In the genomic region with DNA sequence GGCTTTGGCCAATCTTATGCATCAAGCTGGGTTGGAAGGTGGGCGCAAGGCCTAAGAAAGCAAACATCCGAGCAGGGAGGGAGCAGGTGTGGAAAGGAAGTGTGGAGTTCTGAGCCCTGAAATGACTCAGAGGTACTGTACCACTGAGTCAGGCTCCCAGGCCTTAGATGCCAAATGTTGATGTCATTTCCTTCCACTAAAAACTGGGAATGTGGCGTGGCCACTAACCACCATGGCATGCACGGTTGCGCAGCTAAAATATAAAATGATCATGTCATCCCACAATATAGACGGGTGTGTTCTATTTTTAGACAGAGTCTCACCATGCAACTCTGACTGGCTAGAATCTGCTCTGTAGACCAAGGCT, we compare ENCODE assay signal across 16 mouse cellular contexts. TPM values are rescaled to one million over a fixed set of nuclear protein-coding genes. Genes with fewer than 3 reads are reported as not detected.
DNase-seq lines count a peak whose midpoint lies in the region; ATAC-seq and TF ChIP-seq lines count a peak whose summit lies in the region.
"Had no signal": no experiment of that assay in that cellular context is flagged by ENCODE, and none has a peak within 500 bp of the region (broad histone marks: within the 10 kb centered on the region; RNA-seq: fewer than 3 reads in every experiment).

No protein-coding gene starts in this region.

- 0 out of 2 replicates have a peak overlapping the region, but pooled peaks have one; percentile 10 for H3K9ac ChIP-seq in hindbrain, embryonic 13.5 days
- no peak overlapping the region for H3K9ac ChIP-seq in hindbrain, embryonic 12.5 days
- H3K9ac ChIP-seq in midbrain, embryonic 13.5 days (replicated peaks), result no peak overlapping the region
- H3K9ac ChIP-seq in midbrain, embryonic 14.5 days (replicated peaks; ENCODE audit: low read length), result no peak overlapping the region
- H3K9ac ChIP-seq in intestine, embryonic 16.5 days (ENCODE audit: low read depth, low read length), result no peak overlapping the region
- H3K9ac ChIP-seq: forebrain, embryonic 15.5 days; heart, embryonic 12.5 days; midbrain, embryonic 15.5 days had no signal

- 89% methylated on average over 6 of the region's 6 CpGs for WGBS in hindbrain, embryonic 13.5 days
- 87% methylated on average over 6 of the region's 6 CpGs for WGBS in hindbrain, embryonic 12.5 days
- 87% methylated on average over 6 of the region's 6 CpGs for WGBS in midbrain, embryonic 13.5 days
- 92% methylated on average over 6 of the region's 6 CpGs for WGBS in midbrain, embryonic 14.5 days
- 83% methylated on average over 6 of the region's 6 CpGs for WGBS in intestine, embryonic 16.5 days

- no peaks in the 10 kb centered on the region for H3K4me1 ChIP-seq in hindbrain, embryonic 13.5 days (replicated peaks)
- no peaks in the 10 kb centered on the region for H3K4me1 ChIP-seq in hindbrain, embryonic 12.5 days
- no peaks in the 10 kb centered on the region for H3K4me1 ChIP-seq in midbrain, embryonic 13.5 days (replicated peaks)
- no peaks in the 10 kb centered on the region for H3K4me1 ChIP-seq in midbrain, embryonic 14.5 days (ENCODE audit: control insufficient read depth, insufficient read depth, low read length)
- no peaks in the 10 kb centered on the region; the same call in 1 of the 2 replicates for H3K4me1 ChIP-seq in intestine, embryonic 16.5 days (ENCODE audit: control insufficient read depth, insufficient read depth, low read length)
- H3K4me1 ChIP-seq: forebrain, embryonic 15.5 days; heart, embryonic 12.5 days; midbrain, embryonic 15.5 days had no signal

- no peak for TF ChIP-seq CTCF in C2C12 (IDR thresholded peaks at IDR 0.05; ENCODE audit: control insufficient read depth, insufficient read depth, insufficient read length)

- no peaks in the 10 kb centered on the region for H3K79me3 ChIP-seq in C2C12 (ENCODE audit: low read depth)

- H3K9me3 ChIP-seq in hindbrain, embryonic 13.5 days, result no peaks in the 10 kb centered on the region
- 0 out of 2 replicates have a peak, but pooled peaks cover 5% of the 10 kb centered on the region for H3K9me3 ChIP-seq in hindbrain, embryonic 12.5 days (replicated peaks)
- H3K9me3 ChIP-seq in midbrain, embryonic 13.5 days, result no peaks in the 10 kb centered on the region
- H3K9me3 ChIP-seq in midbrain, embryonic 14.5 days (ENCODE audit: control insufficient read depth, low read length), result peaks cover under 1% of the 10 kb centered on the region; the same call in 1 of the 2 replicates
- no peaks in the 10 kb centered on the region for H3K9me3 ChIP-seq in intestine, embryonic 16.5 days (ENCODE audit: control insufficient read depth, low read length)
- H3K9me3 ChIP-seq: forebrain, embryonic 15.5 days; heart, embryonic 12.5 days; midbrain, embryonic 15.5 days had no signal

- ATAC-seq in hindbrain, embryonic 13.5 days (ENCODE audit: low FRiP score), result 0 out of 2 replicates have a peak, but pooled peaks have one; percentile 12
- no peak for ATAC-seq in hindbrain, embryonic 12.5 days (ENCODE audit: low FRiP score)
- 0 out of 2 replicates have a peak, but pooled peaks have one; percentile 8 for ATAC-seq in midbrain, embryonic 13.5 days
- no peak for ATAC-seq in midbrain, embryonic 14.5 days (ENCODE audit: low FRiP score, low TSS enrichment)
- ATAC-seq in intestine, embryonic 16.5 days, result peak; percentile 19; the same call in 1 of the 2 replicates

- H3K27me3 ChIP-seq in hindbrain, embryonic 13.5 days, result no peaks in the 10 kb centered on the region
- no peaks in the 10 kb centered on the region for H3K27me3 ChIP-seq in hindbrain, embryonic 12.5 days
- no peaks in the 10 kb centered on the region for H3K27me3 ChIP-seq in midbrain, embryonic 13.5 days
- no peaks in the 10 kb centered on the region for H3K27me3 ChIP-seq in midbrain, embryonic 14.5 days (ENCODE audit: control insufficient read depth, insufficient read depth, low read length)
- no peaks in the 10 kb centered on the region for H3K27me3 ChIP-seq in C2C12 (ENCODE audit: control insufficient read depth, insufficient read depth, insufficient read length)
- H3K27me3 ChIP-seq in intestine, embryonic 16.5 days (replicated peaks; ENCODE audit: control insufficient read depth, insufficient read depth, low read length), result no peaks in the 10 kb centered on the region
- H3K27me3 ChIP-seq: forebrain, embryonic 15.5 days; heart, embryonic 12.5 days; midbrain, embryonic 15.5 days had no signal

- H3K4me2 ChIP-seq in hindbrain, embryonic 13.5 days, result no peak overlapping the region
- no peak overlapping the region for H3K4me2 ChIP-seq in hindbrain, embryonic 12.5 days (replicated peaks)
- H3K4me2 ChIP-seq in midbrain, embryonic 13.5 days (replicated peaks), result no peak overlapping the region
- H3K4me2 ChIP-seq in midbrain, embryonic 14.5 days (ENCODE audit: low read length), result no peak overlapping the region
- H3K4me2 ChIP-seq in intestine, embryonic 16.5 days (ENCODE audit: low read depth, low read length), result no peak overlapping the region
- H3K4me2 ChIP-seq: forebrain, embryonic 15.5 days; heart, embryonic 12.5 days; midbrain, embryonic 15.5 days had no signal

- no peak overlapping the region for H3ac ChIP-seq in C2C12 (ENCODE audit: control insufficient read depth, insufficient read length, low read depth)

- H3K27ac ChIP-seq in hindbrain, embryonic 13.5 days, result no peak overlapping the region
- no peak overlapping the region for H3K27ac ChIP-seq in hindbrain, embryonic 12.5 days
- no peak overlapping the region for H3K27ac ChIP-seq in midbrain, embryonic 13.5 days
- no peak overlapping the region for H3K27ac ChIP-seq in midbrain, embryonic 14.5 days (replicated peaks; ENCODE audit: low read depth, low read length)
- no peak overlapping the region for H3K27ac ChIP-seq in intestine, embryonic 16.5 days (ENCODE audit: low read length)
- H3K27ac ChIP-seq: forebrain, embryonic 15.5 days; layer of hippocampus, adult 2 months; midbrain, embryonic 15.5 days had no signal

- DNase-seq in midbrain, embryonic 14.5 days, result no peak
- DNase-seq in retina, postnatal 1 day, result no peak

- peaks cover 4% of the 10 kb centered on the region for H3K79me2 ChIP-seq in C2C12 (ENCODE audit: control insufficient read depth, insufficient read depth)

- no peak overlapping the region for H3K4me3 ChIP-seq in hindbrain, embryonic 13.5 days
- no peak overlapping the region for H3K4me3 ChIP-seq in hindbrain, embryonic 12.5 days
- no peak overlapping the region for H3K4me3 ChIP-seq in midbrain, embryonic 13.5 days (replicated peaks)
- H3K4me3 ChIP-seq in midbrain, embryonic 14.5 days (replicated peaks; ENCODE audit: low read depth, low read length), result no peak overlapping the region
- no peak overlapping the region for H3K4me3 ChIP-seq in C2C12 (ENCODE audit: insufficient read depth, poor library complexity, severe bottlenecking)
- no peak overlapping the region for H3K4me3 ChIP-seq in intestine, embryonic 16.5 days (ENCODE audit: low read length)
- H3K4me3 ChIP-seq: forebrain, embryonic 15.5 days; heart, embryonic 12.5 days; layer of hippocampus, adult 2 months; midbrain, embryonic 15.5 days had no signal

- peaks cover 39% of the 10 kb centered on the region for H3K36me3 ChIP-seq in hindbrain, embryonic 13.5 days
- peaks cover 13% of the 10 kb centered on the region for H3K36me3 ChIP-seq in hindbrain, embryonic 12.5 days
- peaks cover 22% of the 10 kb centered on the region for H3K36me3 ChIP-seq in midbrain, embryonic 13.5 days
- H3K36me3 ChIP-seq in midbrain, embryonic 14.5 days (ENCODE audit: control insufficient read depth, insufficient read depth, low read length), result no peaks in the 10 kb centered on the region
- peaks cover 52% of the 10 kb centered on the region for H3K36me3 ChIP-seq in C2C12 (ENCODE audit: control insufficient read depth, insufficient read depth)
- peaks cover 33% of the 10 kb centered on the region for H3K36me3 ChIP-seq in intestine, embryonic 16.5 days (ENCODE audit: control insufficient read depth, insufficient read depth, low read length)

RNA-seq across cellular contexts. Expression of gene Pvr, which starts 9.7 kb away (rescaled TPM):
- polyA plus RNA-seq in hindbrain, embryonic 13.5 days (2015; fragmentation: Nextera tagmentation; extraction: Ambion mirVana), result 7.8 and 9.4 TPM in 2 replicates
- polyA plus RNA-seq in hindbrain, embryonic 12.5 days (2016; fragmentation: Nextera tagmentation; extraction: Ambion mirVana), result 4.6 and 6.1 TPM in 2 replicates
- polyA plus RNA-seq in midbrain, embryonic 13.5 days (2015; fragmentation: Nextera tagmentation; extraction: Ambion mirVana), result 5.3 and 6.2 TPM in 2 replicates
- 4.9 and 8.2 TPM in 2 replicates for polyA plus RNA-seq in midbrain, embryonic 14.5 days (2014; fragmentation: Nextera tagmentation; extraction: Ambion mirVana)
- polyA plus RNA-seq in C2C12 (2012; fragmentation: generic; extraction: Trizol), result 16.5 TPM
- 13.9 and 16.5 TPM in 2 replicates for polyA plus RNA-seq in intestine, embryonic 16.5 days (2015; fragmentation: Nextera tagmentation; extraction: Ambion mirVana)

RNA-seq across cellular contexts. Expression of gene Ceacam19, which starts 23.5 kb away (rescaled TPM):
- polyA plus RNA-seq in hindbrain, embryonic 13.5 days (2015; fragmentation: Nextera tagmentation; extraction: Ambion mirVana), result not detected in 2 replicates
- not detected in 2 replicates for polyA plus RNA-seq in hindbrain, embryonic 12.5 days (2016; fragmentation: Nextera tagmentation; extraction: Ambion mirVana)
- polyA plus RNA-seq in midbrain, embryonic 13.5 days (2015; fragmentation: Nextera tagmentation; extraction: Ambion mirVana), result not detected in 2 replicates
- polyA plus RNA-seq in midbrain, embryonic 14.5 days (2014; fragmentation: Nextera tagmentation; extraction: Ambion mirVana), result not detected in 2 replicates
- not detected for polyA plus RNA-seq in C2C12 (2012; fragmentation: generic; extraction: Trizol)
- not detected in 2 replicates for polyA plus RNA-seq in intestine, embryonic 16.5 days (2015; fragmentation: Nextera tagmentation; extraction: Ambion mirVana)
- polyA plus RNA-seq: forebrain, embryonic 15.5 days; heart, embryonic 12.5 days; inflammation-experienced regulatory T-cells, adult 6 months; limb, embryonic 11.5 days; liver, adult 2 months; liver, embryonic 16.5 days; midbrain, embryonic 15.5 days had no signal

RNA-seq across cellular contexts. Expression of gene Igsf23, which starts 39.3 kb away (rescaled TPM):
- 0.13 TPM in 1 of 2 replicates, not detected in the other for polyA plus RNA-seq in hindbrain, embryonic 13.5 days (2015; fragmentation: Nextera tagmentation; extraction: Ambion mirVana)
- polyA plus RNA-seq in hindbrain, embryonic 12.5 days (2016; fragmentation: Nextera tagmentation; extraction: Ambion mirVana), result 0.32 TPM in 1 of 2 replicates, not detected in the other
- polyA plus RNA-seq in midbrain, embryonic 13.5 days (2015; fragmentation: Nextera tagmentation; extraction: Ambion mirVana), result not detected in 2 replicates
- not detected in 2 replicates for polyA plus RNA-seq in midbrain, embryonic 14.5 days (2014; fragmentation: Nextera tagmentation; extraction: Ambion mirVana)
- 0.06 TPM for polyA plus RNA-seq in C2C12 (2012; fragmentation: generic; extraction: Trizol)
- 14.7 and 19.1 TPM in 2 replicates for polyA plus RNA-seq in intestine, embryonic 16.5 days (2015; fragmentation: Nextera tagmentation; extraction: Ambion mirVana)
- polyA plus RNA-seq: embryonic facial prominence, embryonic 14.5 days; forebrain, embryonic 15.5 days; midbrain, embryonic 15.5 days had no signal

RNA-seq across cellular contexts. Expression of gene Ceacam16, which starts 50.2 kb away (rescaled TPM):
- polyA plus RNA-seq in hindbrain, embryonic 13.5 days (2015; fragmentation: Nextera tagmentation; extraction: Ambion mirVana), result 0.48 and 0.58 TPM in 2 replicates
- not detected in 2 replicates for polyA plus RNA-seq in hindbrain, embryonic 12.5 days (2016; fragmentation: Nextera tagmentation; extraction: Ambion mirVana)
- polyA plus RNA-seq in midbrain, embryonic 13.5 days (2015; fragmentation: Nextera tagmentation; extraction: Ambion mirVana), result 0.54 and 0.62 TPM in 2 replicates
- polyA plus RNA-seq in midbrain, embryonic 14.5 days (2014; fragmentation: Nextera tagmentation; extraction: Ambion mirVana), result 0.90 TPM in 1 of 2 replicates, not detected in the other
- polyA plus RNA-seq in C2C12 (2012; fragmentation: generic; extraction: Trizol), result not detected
- not detected in 2 replicates for polyA plus RNA-seq in intestine, embryonic 16.5 days (2015; fragmentation: Nextera tagmentation; extraction: Ambion mirVana)
- polyA plus RNA-seq: embryonic facial prominence, embryonic 14.5 days; heart, embryonic 12.5 days; limb, embryonic 11.5 days; liver, embryonic 16.5 days had no signal

RNA-seq across cellular contexts. Expression of gene Ceacam20, which starts 53.9 kb away (rescaled TPM):
- polyA plus RNA-seq in hindbrain, embryonic 13.5 days (2015; fragmentation: Nextera tagmentation; extraction: Ambion mirVana), result not detected in 2 replicates
- not detected in 2 replicates for polyA plus RNA-seq in hindbrain, embryonic 12.5 days (2016; fragmentation: Nextera tagmentation; extraction: Ambion mirVana)
- not detected in 2 replicates for polyA plus RNA-seq in midbrain, embryonic 13.5 days (2015; fragmentation: Nextera tagmentation; extraction: Ambion mirVana)
- not detected in 2 replicates for polyA plus RNA-seq in midbrain, embryonic 14.5 days (2014; fragmentation: Nextera tagmentation; extraction: Ambion mirVana)
- not detected for polyA plus RNA-seq in C2C12 (2012; fragmentation: generic; extraction: Trizol)
- 3.5 and 6.5 TPM in 2 replicates for polyA plus RNA-seq in intestine, embryonic 16.5 days (2015; fragmentation: Nextera tagmentation; extraction: Ambion mirVana)
- polyA plus RNA-seq: embryonic facial prominence, embryonic 14.5 days; forebrain, embryonic 15.5 days; heart, embryonic 12.5 days; limb, embryonic 11.5 days; liver, adult 2 months; liver, embryonic 16.5 days; midbrain, embryonic 15.5 days had no signal

Comparison
In these comparisons a context has a peak if more than half of its experiments do, and no peak if none do; other contexts are left out.
1. ATAC-seq: peak in hindbrain, embryonic 13.5 days (single experiment), midbrain, embryonic 13.5 days (single experiment) and intestine, embryonic 16.5 days (single experiment); none in hindbrain, embryonic 12.5 days (single experiment) and midbrain, embryonic 14.5 days (single experiment).
2. RNA of gene Igsf23, which starts 39.3 kb away (polyA plus RNA-seq): 14.7 to 19.1 TPM in intestine, embryonic 16.5 days; 0.32 TPM in hindbrain, embryonic 12.5 days, 0.13 TPM in hindbrain, embryonic 13.5 days, 0.06 TPM in C2C12 (single experiment), not detected in midbrain, embryonic 14.5 days and not detected in midbrain, embryonic 13.5 days; every median in the first group is over 10 times any median in the second.